Mouse (Mus musculus): ENCODE measurements at regions not wholly inside any gene's neighbourhood (a gene's known extent, or its start where the extent isn't known, plus 50 kb on each side); places are given as distances from the start of the nearest gene placed in this dataset.

- TF ChIP-seq RAD21 (IDR thresholded peaks at IDR 0.05; ENCODE audit: low read depth, low read length), result peak; percentile 56
- peak in 1 of 2 experiments; percentile 61; a peak in 2 of 4 replicates for TF ChIP-seq CTCF (conservative IDR thresholded peaks at IDR 0.05 in 1 of 2, IDR thresholded peaks at IDR 0.05 in 1 of 2; ENCODE audit: low read depth in 2 of 2, low read length in 2 of 2)
Observed at GRCm38 (mm10) chr8:89571816-89572215, 527.9 kb upstream of the Sall1 start.
